Mouse (Mus musculus) megakaryocyte-erythroid progenitor cell, adult 5-6 weeks (primary cell): ENCODE data around the gene Cdca7. TPM values are rescaled to one million over a fixed set of nuclear protein-coding genes. Genes with fewer than 3 reads are reported as not detected.

Experiments
- total RNA-seq, 2 experiments: library from RNA; stranded (forward) in 1 of 2; stranded (reverse) in 1 of 2; fragments of 200-1000, 215-1000 nt in 1 of 2; fragments of >200 nt in 1 of 2; fragmentation: Nextera tagmentation in 1 of 2; gene quantifications; 2 replicates each; pipeline ENCODE4 v1.2.3; 2014 to 2017

The Cdca7 gene
- total RNA-seq, 2 experiments from 2014 or later: 144 to 188 TPM

Other genes with a start within 250 kb of the Cdca7 start
- 34.4 and 46.9 TPM in 2 replicates for gene Map3k20, start 190.5 kb upstream of the Cdca7 start, total RNA-seq (2014; fragmentation: Nextera tagmentation)
- 30.5 and 34.1 TPM in 2 replicates for gene Map3k20, start 190.5 kb upstream of the Cdca7 start, total RNA-seq (2017)